Mouse (Mus musculus): ENCODE measurements around the gene Ccng2.

The Ccng2 gene

GRCm38 (mm10) chr5:93266883-93267704, at the start of gene Ccng2:
Gene Ccng2, plus strand, starts transcription at chr5:93267257.
- DNase-seq = peak; percentile 99

- DNase-seq = no peak
Observed at GRCm38 (mm10) chr5:93218375-93218774, 48.7 kb upstream of the Ccng2 start.

- DNase-seq = no peak
Observed at GRCm38 (mm10) chr5:93221661-93222060, 45.4 kb upstream of the Ccng2 start.

GRCm38 (mm10) chr5:93224549-93224948, 42.5 kb upstream of the Ccng2 start:
- DNase-seq = no peak

- DNase-seq = no peak
Observed at GRCm38 (mm10) chr5:93227157-93227556, 39.9 kb upstream of the Ccng2 start.

GRCm38 (mm10) chr5:93229527-93229926, 37.5 kb upstream of the Ccng2 start:
- no peak for DNase-seq

GRCm38 (mm10) chr5:93231721-93232120, 35.3 kb upstream of the Ccng2 start:
- DNase-seq = no peak

- no peak for DNase-seq
Observed at GRCm38 (mm10) chr5:93232838-93233237, 34.2 kb upstream of the Ccng2 start.

GRCm38 (mm10) chr5:93234130-93234529, 32.9 kb upstream of the Ccng2 start:
- no peak for DNase-seq

- DNase-seq = no peak
Observed at GRCm38 (mm10) chr5:93234605-93235004, 32.5 kb upstream of the Ccng2 start.

GRCm38 (mm10) chr5:93235888-93236287, 31.2 kb upstream of the Ccng2 start:
- peak; percentile 5 for DNase-seq

- no peak for DNase-seq
Observed at GRCm38 (mm10) chr5:93236541-93236940, 30.5 kb upstream of the Ccng2 start.

GRCm38 (mm10) chr5:93239590-93240544, 27.2 kb upstream of the Ccng2 start:
- no peak for DNase-seq

GRCm38 (mm10) chr5:93245280-93245679, 21.8 kb upstream of the Ccng2 start:
- DNase-seq = no peak

GRCm38 (mm10) chr5:93249940-93250578, 17.0 kb upstream of the Ccng2 start:
- DNase-seq = no peak

- no peak for DNase-seq
Observed at GRCm38 (mm10) chr5:93251001-93251760, 15.9 kb upstream of the Ccng2 start.

- DNase-seq = no peak
Observed at GRCm38 (mm10) chr5:93255759-93256265, 11.2 kb upstream of the Ccng2 start.

GRCm38 (mm10) chr5:93256820-93257405, 10.1 kb upstream of the Ccng2 start:
- no peak for DNase-seq

- DNase-seq = no peak
Observed at GRCm38 (mm10) chr5:93259349-93259748, 7.7 kb upstream of the Ccng2 start.

GRCm38 (mm10) chr5:93260983-93261382, 6.1 kb upstream of the Ccng2 start:
- no peak for DNase-seq

GRCm38 (mm10) chr5:93262751-93263150, 4.3 kb upstream of the Ccng2 start:
- DNase-seq = no peak

Measured in right cerebral cortex, adult 18-20 months (tissue).